Mouse (Mus musculus): ENCODE results near the gene Sys1. TPM values are rescaled to one million over a fixed set of nuclear protein-coding genes. Genes with fewer than 3 reads are reported as not detected.

Gene Sys1
- polyA plus RNA-seq, 1 experiment from 2014 or later, result 49.1 TPM

DNA sequence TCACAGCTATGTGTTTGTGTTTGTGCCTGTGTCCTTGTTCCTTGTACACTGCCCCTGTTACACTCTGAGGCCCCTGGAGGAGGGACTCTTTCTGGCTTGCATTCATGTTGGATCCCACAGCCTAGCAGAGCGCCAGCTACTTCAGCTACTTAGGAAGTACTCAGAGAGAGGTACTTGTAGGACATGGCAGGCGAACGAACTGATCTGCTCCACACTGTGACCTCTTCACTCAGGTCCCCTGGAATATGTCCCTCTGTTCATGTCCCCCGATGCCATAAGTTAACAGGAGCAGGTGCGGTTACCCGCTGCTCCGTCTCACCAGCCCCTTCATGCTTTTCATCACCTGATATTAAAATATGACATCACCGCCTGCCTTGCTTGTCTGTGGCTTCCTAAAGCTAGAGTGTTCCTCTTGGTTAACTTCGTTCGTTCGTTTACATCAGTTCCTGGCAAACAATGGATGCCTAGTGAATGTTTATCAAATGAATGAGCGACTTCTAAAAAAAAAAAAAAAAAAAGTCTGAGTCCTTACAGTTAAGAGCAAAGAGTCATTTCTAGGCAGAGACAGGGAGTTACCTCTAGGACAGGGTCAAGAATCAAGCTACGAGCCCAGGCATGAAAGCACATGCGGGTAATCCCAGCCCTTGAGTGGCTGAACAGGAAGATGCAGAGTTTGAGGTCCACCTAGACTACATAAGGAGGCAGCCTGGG is 3.6 kb upstream of the Sys1 start:
- no peak overlapping the region for H3K4me3 ChIP-seq (ENCODE audit: low read depth, low read length)
- ATAC-seq (replicated peaks; ENCODE audit: low FRiP score), result no peak
- H3K27ac ChIP-seq (ENCODE audit: low read depth, low read length), result no peak overlapping the region
- no peak for DNase-seq (ENCODE audit: low spot score)
- no peak overlapping the region for H3K9ac ChIP-seq (ENCODE audit: low read depth, low read length)
- no peaks in the 10 kb centered on the region; the same call in 1 of the 2 replicates for H3K27me3 ChIP-seq (replicated peaks; ENCODE audit: control insufficient read depth, insufficient read depth, low read length)
- 72% methylated on average over 14 of the region's 14 CpGs for WGBS
- H3K9me3 ChIP-seq (ENCODE audit: control insufficient read depth, low read length), result no peaks in the 10 kb centered on the region
- H3K4me2 ChIP-seq, result no peak overlapping the region
- peaks cover 11% of the 10 kb centered on the region; the same call in 1 of the 2 replicates for H3K4me1 ChIP-seq (replicated peaks; ENCODE audit: control insufficient read depth, insufficient read depth, low read length)
- no peaks in the 10 kb centered on the region for H3K36me3 ChIP-seq (ENCODE audit: control insufficient read depth, insufficient read depth, low read length)

DNA sequence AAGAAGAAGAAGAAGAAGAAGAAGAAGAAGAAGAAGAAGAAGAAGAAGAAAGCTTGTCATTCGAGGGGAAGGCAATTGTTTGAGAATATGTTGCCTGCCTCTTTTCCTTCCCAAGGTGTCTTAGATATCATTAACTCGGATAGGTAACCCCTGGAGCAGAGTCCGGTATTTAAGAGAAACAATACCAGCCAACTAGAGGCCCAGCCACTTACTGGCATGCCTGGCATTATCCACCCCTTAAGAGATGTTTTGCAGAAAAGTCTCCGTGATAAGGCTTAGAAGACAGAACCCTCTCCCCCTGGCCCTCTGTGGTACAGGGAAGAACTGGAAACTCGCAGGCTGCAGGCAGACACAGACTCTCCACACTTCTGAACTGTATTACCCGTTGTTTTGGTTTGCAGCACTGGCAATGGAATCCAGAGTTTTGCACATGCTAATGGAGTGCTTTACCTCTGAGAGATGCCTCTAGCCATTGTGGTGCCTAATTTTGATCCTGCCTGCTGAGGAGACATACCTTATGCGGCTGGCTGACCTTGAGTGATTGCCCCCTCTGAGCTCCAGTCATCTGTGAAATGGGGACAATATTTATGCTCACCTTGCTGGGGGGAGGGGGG is 2.8 kb upstream of the Sys1 start:
- H3K4me3 ChIP-seq (ENCODE audit: low read depth, low read length), result no peak overlapping the region
- H3K36me3 ChIP-seq (ENCODE audit: control insufficient read depth, insufficient read depth, low read length), result no peaks in the 10 kb centered on the region
- no peak overlapping the region for H3K9ac ChIP-seq (ENCODE audit: low read depth, low read length)
- H3K4me1 ChIP-seq (replicated peaks; ENCODE audit: control insufficient read depth, insufficient read depth, low read length), result peaks cover 11% of the 10 kb centered on the region; the same call in 1 of the 2 replicates
- DNase-seq (ENCODE audit: low spot score) (no peak), ATAC-seq (replicated peaks; ENCODE audit: low FRiP score) (no peak)
- H3K9me3 ChIP-seq (ENCODE audit: control insufficient read depth, low read length), result no peaks in the 10 kb centered on the region
- H3K27me3 ChIP-seq (replicated peaks; ENCODE audit: control insufficient read depth, insufficient read depth, low read length), result no peaks in the 10 kb centered on the region; the same call in 1 of the 2 replicates
- H3K4me2 ChIP-seq, result no peak overlapping the region
- 61% methylated on average over 7 of the region's 7 CpGs for WGBS
- H3K27ac ChIP-seq (ENCODE audit: low read depth, low read length), result no peak overlapping the region

DNA sequence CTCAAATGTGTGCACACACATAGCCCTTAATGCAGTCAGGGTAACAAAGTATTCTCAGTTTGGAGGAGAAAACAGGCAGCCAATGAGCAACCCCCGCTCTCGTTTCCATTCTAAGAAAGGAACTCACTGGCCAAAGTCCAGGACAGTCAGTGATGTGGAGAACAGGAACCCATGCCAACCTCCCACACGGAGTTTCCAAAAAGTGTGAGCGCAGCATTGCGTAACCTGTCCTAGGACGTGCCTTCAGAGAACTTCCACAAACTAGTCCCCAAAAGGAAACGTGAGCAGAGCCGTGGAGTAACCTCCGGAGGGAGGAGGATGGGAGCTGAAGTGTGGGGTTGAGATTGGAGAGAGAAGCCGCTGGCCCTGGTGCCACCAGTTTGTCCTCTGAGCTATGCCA is 1.9 kb upstream of the Sys1 start:
- H3K9me3 ChIP-seq (ENCODE audit: control insufficient read depth, low read length), result no peaks in the 10 kb centered on the region
- no peak overlapping the region for H3K9ac ChIP-seq (ENCODE audit: low read depth, low read length)
- no peak overlapping the region for H3K27ac ChIP-seq (ENCODE audit: low read depth, low read length)
- H3K4me2 ChIP-seq, result no peak overlapping the region
- H3K4me1 ChIP-seq (replicated peaks; ENCODE audit: control insufficient read depth, insufficient read depth, low read length), result peaks cover 11% of the 10 kb centered on the region; the same call in 1 of the 2 replicates
- no peaks in the 10 kb centered on the region for H3K36me3 ChIP-seq (ENCODE audit: control insufficient read depth, insufficient read depth, low read length)
- H3K4me3 ChIP-seq (ENCODE audit: low read depth, low read length), result no peak overlapping the region
- WGBS, result 56% methylated on average over 10 of the region's 10 CpGs
- DNase-seq (ENCODE audit: low spot score) (no peak), ATAC-seq (replicated peaks; ENCODE audit: low FRiP score) (no peak)
- H3K27me3 ChIP-seq (replicated peaks; ENCODE audit: control insufficient read depth, insufficient read depth, low read length), result no peaks in the 10 kb centered on the region; the same call in 1 of the 2 replicates

DNA sequence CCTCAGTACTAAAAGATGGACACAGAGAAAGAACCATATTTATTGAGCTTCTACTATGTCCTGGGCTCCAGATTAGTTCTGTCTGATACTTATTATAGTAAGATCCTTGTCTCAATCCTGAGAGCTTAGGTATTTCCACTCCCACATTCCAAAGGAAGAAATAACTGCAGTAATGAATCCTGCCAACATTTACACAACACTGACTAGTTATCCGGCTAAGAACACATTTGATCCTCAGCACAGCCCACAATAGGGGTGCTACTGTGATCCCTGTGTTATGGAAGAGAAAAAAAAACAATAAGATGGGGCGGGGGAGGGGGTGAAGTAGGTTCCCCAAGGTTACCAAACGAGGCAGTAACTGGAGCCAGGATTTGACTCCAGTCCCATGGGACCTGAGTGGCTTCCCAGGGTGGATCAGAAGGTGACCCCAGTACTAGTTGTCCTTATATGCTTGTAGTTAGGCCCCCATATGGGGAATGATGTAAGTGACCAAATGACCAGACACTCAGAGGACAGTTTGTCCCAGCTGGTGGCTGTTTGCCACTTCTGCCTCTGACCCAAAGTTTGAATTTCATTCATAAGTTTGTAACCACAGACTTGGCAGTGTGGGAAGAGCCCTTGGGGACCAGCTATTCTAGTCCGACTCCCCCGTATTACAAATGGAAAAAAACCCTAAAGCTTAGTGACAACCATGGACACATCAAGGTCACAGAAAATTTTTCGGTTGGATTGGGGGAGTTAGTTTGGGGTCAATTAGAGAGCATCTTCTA is 1.2 kb upstream of the Sys1 start:
- Histone ChIP-seq H3K27me3 (replicated peaks; ENCODE audit: control insufficient read depth, insufficient read depth, low read length) (no peaks in the 10 kb centered on the region; the same call in 1 of the 2 replicates), H3K9ac (ENCODE audit: low read depth, low read length) (no peak overlapping the region), H3K4me2 (no peak overlapping the region), H3K36me3 (ENCODE audit: control insufficient read depth, insufficient read depth, low read length) (no peaks in the 10 kb centered on the region), H3K4me3 (ENCODE audit: low read depth, low read length) (no peak overlapping the region), H3K4me1 (replicated peaks; ENCODE audit: control insufficient read depth, insufficient read depth, low read length) (peaks cover 11% of the 10 kb centered on the region; the same call in 1 of the 2 replicates), H3K27ac (ENCODE audit: low read depth, low read length) (no peak overlapping the region), H3K9me3 (ENCODE audit: control insufficient read depth, low read length) (no peaks in the 10 kb centered on the region)
- 76% methylated on average over 6 of the region's 6 CpGs for WGBS
- no peak for DNase-seq (ENCODE audit: low spot score)
- ATAC-seq (replicated peaks; ENCODE audit: low FRiP score), result no peak

DNA sequence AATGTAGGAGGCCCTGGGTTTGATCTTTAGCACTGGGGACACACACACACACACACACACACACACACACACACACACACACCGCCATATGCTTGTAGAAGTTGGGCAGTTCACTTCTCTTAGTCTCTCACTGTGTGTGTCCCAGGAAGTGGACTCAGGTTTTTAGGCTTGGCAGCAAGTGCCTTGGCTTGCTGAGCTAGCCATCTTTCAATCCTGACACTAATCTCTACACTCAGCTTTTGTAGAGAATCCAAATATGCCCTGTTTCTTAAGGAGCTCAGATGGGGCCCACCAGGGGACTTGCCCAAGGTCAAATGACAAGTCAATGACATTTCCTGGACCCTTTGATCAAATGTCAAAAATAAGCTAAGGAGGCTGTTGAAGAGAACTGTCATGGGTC is 351 bp upstream of the Sys1 start:
- 57% methylated on average over 1 of the region's 1 CpGs for WGBS
- no peak overlapping the region for H3K4me3 ChIP-seq (ENCODE audit: low read depth, low read length)
- DNase-seq (ENCODE audit: low spot score), result no peak
- no peak overlapping the region for H3K9ac ChIP-seq (ENCODE audit: low read depth, low read length)
- H3K27me3 ChIP-seq (replicated peaks; ENCODE audit: control insufficient read depth, insufficient read depth, low read length), result no peaks in the 10 kb centered on the region; the same call in 1 of the 2 replicates
- H3K27ac ChIP-seq (ENCODE audit: low read depth, low read length), result peak overlapping the region; percentile 59
- no peak for ATAC-seq (replicated peaks; ENCODE audit: low FRiP score)
- H3K4me2 ChIP-seq, result no peak overlapping the region
- no peaks in the 10 kb centered on the region for H3K36me3 ChIP-seq (ENCODE audit: control insufficient read depth, insufficient read depth, low read length)
- H3K4me1 ChIP-seq (replicated peaks; ENCODE audit: control insufficient read depth, insufficient read depth, low read length), result peaks cover 11% of the 10 kb centered on the region; the same call in 1 of the 2 replicates
- no peaks in the 10 kb centered on the region for H3K9me3 ChIP-seq (ENCODE audit: control insufficient read depth, low read length)

DNA sequence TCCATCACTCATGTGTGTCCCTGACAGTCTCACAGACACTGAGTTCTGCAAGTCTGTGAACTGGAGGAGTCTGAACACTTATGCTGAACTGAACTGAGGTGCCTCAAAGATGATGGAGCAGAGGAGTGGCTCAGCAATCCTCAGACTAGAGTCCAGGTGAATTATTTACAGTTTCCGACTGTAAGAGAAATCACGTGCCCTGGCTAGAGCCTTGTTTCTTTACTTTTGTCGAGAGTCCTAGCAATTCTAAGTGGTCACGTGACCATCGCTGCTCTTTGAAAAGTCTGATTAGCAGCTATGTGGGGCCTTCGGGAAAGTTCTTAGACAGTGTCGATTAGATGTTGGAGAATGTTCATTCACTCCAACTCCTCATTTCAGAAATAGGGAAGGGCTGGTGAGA is 1.2 kb downstream of the Sys1 start:
- no peak for ATAC-seq (replicated peaks; ENCODE audit: low FRiP score)
- Histone ChIP-seq H3K4me2 (no peak overlapping the region), H3K27ac (ENCODE audit: low read depth, low read length) (peak overlapping the region; percentile 30; the same call in 1 of the 2 replicates), H3K36me3 (ENCODE audit: control insufficient read depth, insufficient read depth, low read length) (no peaks in the 10 kb centered on the region), H3K9ac (ENCODE audit: low read depth, low read length) (no peak overlapping the region), H3K4me3 (ENCODE audit: low read depth, low read length) (no peak overlapping the region), H3K9me3 (ENCODE audit: control insufficient read depth, low read length) (no peaks in the 10 kb centered on the region), H3K27me3 (replicated peaks; ENCODE audit: control insufficient read depth, insufficient read depth, low read length) (no peaks in the 10 kb centered on the region; the same call in 1 of the 2 replicates), H3K4me1 (replicated peaks; ENCODE audit: control insufficient read depth, insufficient read depth, low read length) (peaks cover 11% of the 10 kb centered on the region; the same call in 1 of the 2 replicates)
- WGBS, result 47% methylated on average over 7 of the region's 7 CpGs
- DNase-seq (ENCODE audit: low spot score), result no peak

DNA sequence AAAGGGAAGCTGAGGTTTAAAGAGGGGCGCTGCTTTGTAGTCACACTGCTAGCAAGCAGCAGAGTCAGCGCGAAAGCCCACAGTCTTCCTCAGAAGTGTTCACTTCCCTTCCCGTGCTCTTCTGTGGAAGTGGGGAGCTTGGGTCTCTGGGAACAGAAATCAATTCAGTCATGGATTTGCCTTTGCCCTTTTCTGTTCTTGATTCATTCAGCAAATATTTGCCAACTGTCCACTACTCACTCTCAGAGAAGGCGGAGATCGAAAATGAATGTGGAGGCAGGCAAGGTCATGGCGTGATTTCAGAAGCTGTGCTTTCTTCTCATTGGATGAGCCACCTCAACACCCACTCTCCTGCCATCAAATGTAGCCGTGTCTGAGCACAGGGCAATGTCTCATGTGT is 1.8 kb downstream of the Sys1 start:
- Histone ChIP-seq H3K9ac (ENCODE audit: low read depth, low read length) (no peak overlapping the region), H3K27ac (ENCODE audit: low read depth, low read length) (peak overlapping the region; percentile 52), H3K4me1 (replicated peaks; ENCODE audit: control insufficient read depth, insufficient read depth, low read length) (peaks cover 11% of the 10 kb centered on the region; the same call in 1 of the 2 replicates), H3K4me2 (peak overlapping the region; percentile 26; the same call in 1 of the 2 replicates), H3K9me3 (ENCODE audit: control insufficient read depth, low read length) (no peaks in the 10 kb centered on the region), H3K4me3 (ENCODE audit: low read depth, low read length) (no peak overlapping the region), H3K36me3 (ENCODE audit: control insufficient read depth, insufficient read depth, low read length) (peaks cover 5% of the 10 kb centered on the region; the same call in 1 of the 2 replicates), H3K27me3 (replicated peaks; ENCODE audit: control insufficient read depth, insufficient read depth, low read length) (no peaks in the 10 kb centered on the region)
- 67% methylated on average over 8 of the region's 8 CpGs for WGBS
- ATAC-seq (replicated peaks; ENCODE audit: low FRiP score), result no peak
- DNase-seq (ENCODE audit: low spot score), result no peak

DNA sequence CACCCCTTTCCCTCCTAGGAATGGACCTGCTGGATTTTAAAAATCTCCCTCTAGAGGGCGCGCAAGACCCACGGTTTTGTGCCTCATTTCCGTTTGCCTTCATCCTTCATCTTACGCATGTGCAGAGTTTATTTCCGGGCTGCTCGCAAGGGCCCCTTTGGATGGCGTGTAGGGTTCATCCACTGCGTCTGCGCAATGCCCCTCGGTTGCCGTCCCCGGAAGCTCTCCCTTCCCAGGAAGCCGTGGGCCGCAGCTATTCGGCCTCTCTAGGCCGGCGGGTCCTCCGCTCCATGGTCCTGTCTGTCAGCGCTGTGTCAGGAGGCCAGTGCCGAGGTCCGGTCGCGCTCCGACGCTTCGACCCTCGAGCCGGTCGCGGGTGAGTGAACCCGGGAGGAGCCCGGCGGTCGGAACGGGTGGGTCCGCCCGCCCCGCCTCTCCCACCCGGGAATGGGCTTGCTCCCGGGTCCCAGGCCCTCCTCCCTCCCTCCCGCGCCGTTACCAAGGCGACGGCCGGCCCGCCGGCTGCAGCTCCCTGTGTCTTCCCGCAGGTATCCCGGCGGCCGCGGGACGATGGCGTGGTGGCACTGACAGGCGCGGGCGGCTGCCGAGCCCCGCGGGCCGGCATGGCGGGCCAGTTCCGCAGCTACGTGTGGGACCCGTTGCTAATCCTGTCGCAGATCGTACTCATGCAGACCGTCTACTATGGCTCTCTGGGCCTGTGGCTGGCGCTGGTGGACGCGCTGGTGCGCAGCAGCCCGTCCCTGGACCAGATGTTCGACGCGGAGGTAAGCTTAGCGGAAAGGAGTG is 4.2 kb downstream of the Sys1 start, which contains the start of gene Gm20458:
Gene Gm20458, plus strand, starts transcription at position 223 of the 807 bp plus-strand sequence.
- Histone ChIP-seq H3K4me2 (peak within 1 kb of the TSS; percentile 73), H3K9ac (ENCODE audit: low read depth, low read length) (peak within 1 kb of the TSS; percentile 79), H3K27me3 (replicated peaks; ENCODE audit: control insufficient read depth, insufficient read depth, low read length) (no peaks in the 10 kb centered on the region), H3K4me3 (ENCODE audit: low read depth, low read length) (peak within 1 kb of the TSS; percentile 91), H3K9me3 (ENCODE audit: control insufficient read depth, low read length) (no peaks in the 10 kb centered on the region), H3K36me3 (ENCODE audit: control insufficient read depth, insufficient read depth, low read length) (peaks cover 14% of the 10 kb centered on the region; the same call in 1 of the 2 replicates), H3K4me1 (replicated peaks; ENCODE audit: control insufficient read depth, insufficient read depth, low read length) (peaks cover 8% of the 10 kb centered on the region; the same call in 1 of the 2 replicates), H3K27ac (ENCODE audit: low read depth, low read length) (peak within 1 kb of the TSS; percentile 55)
- WGBS, result under 1% methylated on average over 68 of the region's 79 CpGs
- ATAC-seq (replicated peaks; ENCODE audit: low FRiP score), result peak; percentile 98
- DNase-seq (ENCODE audit: low spot score), result peak; percentile 92

All from liver, embryonic 11.5 days (tissue).